Mouse (Mus musculus) bone marrow macrophage, adult 2 months (primary cell): ENCODE results near the gene Cmc1.

Source experiments
- CTCF ChIP-seq: IDR thresholded peaks from 2 replicates; pipeline ENCODE4 v1.5.1; 2012; ENCODE audit warnings: low read depth, mild to moderate bottlenecking, low read length, moderate library complexity
- POLR2A ChIP-seq: IDR thresholded peaks from 2 replicates; pipeline ENCODE4 v1.6.1; 2012; ENCODE audit warnings: mild to moderate bottlenecking, low read depth, low read length, borderline replicate concordance

DNA sequence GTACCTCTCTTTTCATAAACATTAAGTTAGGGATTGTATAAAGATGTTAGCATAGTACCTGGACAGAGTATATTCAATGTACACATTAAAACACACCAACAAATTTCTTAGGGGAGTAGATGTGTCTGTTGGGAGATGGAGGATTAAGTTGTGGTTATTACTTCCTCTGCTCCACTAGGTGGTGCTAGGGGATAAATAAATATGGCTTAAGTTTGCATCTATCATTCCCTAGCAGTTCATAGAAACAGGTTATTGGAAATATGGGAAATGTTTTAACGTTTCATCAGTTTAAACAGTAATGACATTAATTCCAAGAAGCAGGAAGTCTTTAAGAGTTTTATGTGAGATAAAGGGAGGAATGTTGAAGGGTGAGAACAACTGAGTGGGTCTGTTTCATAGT is 96.7 kb downstream of the Cmc1 start:
- TF ChIP-seq CTCF (no peak), POLR2A (no peak)
